Mouse (Mus musculus) stomach, postnatal 0 days (tissue): Measurements from ENCODE around the gene Mdm4. TPM values are rescaled to one million over a fixed set of nuclear protein-coding genes. Genes with fewer than 3 reads are reported as not detected.
"Not testable (repeated sequence)": the region's sequence is repeated elsewhere in the genome, so short reads cannot be mapped to it uniquely, and the experiment has no call there.

Experiments
- ATAC-seq: fragments of 200-750 bp; cut with Nextera tagmentation; 2 replicates; pipeline ENCODE4 v1.8.0; 2017; ENCODE audit not compliant: low FRiP score, low TSS enrichment
- DNase-seq: peaks from one replicate; pipeline ENCODE4 v3.0.0-alpha.2; 2016; ENCODE audit warnings: low spot score
- H3K27ac ChIP-seq: fragments of 300-500 bp; sonication (generic); replicated peaks from 2 replicates; pipeline ENCODE4 v1.5.1; 2014; ENCODE audit warnings: mild to moderate bottlenecking, control low read depth
- H3K27me3 ChIP-seq: fragments of 300-500 bp; sonication (generic); 2 replicates; pipeline ENCODE4 v1.6.1; 2014; ENCODE audit warnings: low read length; ENCODE audit not compliant: control insufficient read depth, insufficient read depth
- H3K36me3 ChIP-seq: fragments of 300-500 bp; sonication (generic); 2 replicates; pipeline ENCODE4 v1.6.1; 2014; ENCODE audit warnings: low read length, mixed read lengths; ENCODE audit not compliant: control insufficient read depth, insufficient read depth
- H3K4me1 ChIP-seq: fragments of 300-500 bp; sonication (generic); replicated peaks from 2 replicates; pipeline ENCODE4 v1.6.1; 2014; ENCODE audit warnings: antibody characterized with exemption; ENCODE audit not compliant: control insufficient read depth, insufficient read depth
- H3K4me2 ChIP-seq: fragments of 300-500 bp; sonication (generic); replicated peaks from 2 replicates; pipeline ENCODE4 v1.6.1; 2014; ENCODE audit warnings: low read depth, mild to moderate bottlenecking, control low read depth, moderate library complexity
- H3K4me3 ChIP-seq: fragments of 300-500 bp; sonication (generic); 2 replicates; pipeline ENCODE4 v1.5.1; 2014; ENCODE audit warnings: low read depth, low read length, control low read depth
- H3K9ac ChIP-seq: fragments of 300-500 bp; sonication (generic); 2 replicates; pipeline ENCODE4 v1.6.1; 2014; ENCODE audit warnings: mild to moderate bottlenecking, low read length, control low read depth, mixed read lengths
- H3K9me3 ChIP-seq: fragments of 300-500 bp; sonication (generic); 2 replicates; pipeline ENCODE4 v1.6.1; 2016; ENCODE audit warnings: low read length; ENCODE audit not compliant: control insufficient read depth
- CTCF ChIP-seq: IDR thresholded peaks from 2 replicates; pipeline ENCODE4 v1.5.1; 2016; ENCODE audit warnings: antibody characterized with exemption, low read depth, mild to moderate bottlenecking, moderate library complexity
- EP300 ChIP-seq: optimal IDR thresholded peaks from 2 replicates; pipeline ENCODE3; 2016; ENCODE audit warnings: antibody characterized with exemption
- WGBS: fragments of 180-500 bp; shearing (Covaris S2); extraction: QIAGEN DNeasy Blood & Tissue Kit; methylation state at CpG from one replicate; pipeline ENCODE4 v1.1.7; 2014; 5-methylcytosine and 5-hydroxymethylcytosine counted together
- polyA plus RNA-seq: library from polyadenylated mRNA; unstranded; fragments of >200 nt; fragmentation: Nextera tagmentation; extraction: Ambion mirVana; gene quantifications from 2 replicates; pipeline ENCODE4 v1.2.1, GENCODE M21; 2015

Mdm4 gene
- polyA plus RNA-seq, 1 experiment from 2014 or later = 11.3 TPM

DNA sequence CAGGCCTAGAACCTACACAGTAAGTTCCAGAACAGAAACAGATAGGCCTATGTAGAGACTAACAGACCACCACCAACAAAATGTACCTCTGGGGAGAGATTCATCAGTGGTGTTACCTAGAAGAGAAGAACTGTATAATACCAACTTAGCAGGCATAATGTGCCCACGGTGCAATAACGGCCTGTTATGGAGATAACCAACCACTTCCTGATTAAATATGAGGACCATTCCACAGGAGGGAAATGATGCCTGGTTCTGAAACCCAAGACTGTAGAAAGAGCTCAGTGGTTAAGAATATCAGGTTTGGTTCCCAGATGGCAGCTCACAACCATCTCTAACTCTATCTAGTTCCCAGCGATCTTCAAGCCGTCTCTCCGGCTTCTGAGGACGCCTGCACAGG lies 30.0 kb downstream of the Mdm4 start:
- Histone ChIP-seq H3K27ac (no peak overlapping the region), H3K36me3 (peaks cover 34% of the 10 kb centered on the region)
- WGBS = 89% methylated on average over 6 of the region's 6 CpGs

DNA sequence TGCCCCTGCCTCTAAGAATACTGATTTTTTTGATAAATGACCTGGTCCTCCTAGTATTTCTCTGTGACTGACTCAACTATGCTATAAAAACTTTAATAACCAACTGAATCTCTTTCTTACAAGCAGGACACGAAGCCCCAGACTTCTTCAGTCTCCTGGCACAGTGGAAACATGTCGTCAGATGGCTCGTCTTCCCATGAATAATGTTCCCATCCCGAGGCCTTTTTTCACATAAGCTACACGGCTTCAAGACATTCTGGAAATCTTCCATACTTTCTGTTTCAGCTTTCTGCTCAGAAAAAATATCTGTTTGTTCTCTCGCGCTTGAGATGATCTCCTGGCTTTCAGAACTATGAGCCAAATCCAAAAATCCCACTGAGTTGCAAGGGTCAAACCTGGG lies 38.8 kb downstream of the Mdm4 start:
- Histone ChIP-seq H3K27ac (no peak overlapping the region), H3K9me3 (no peaks in the 10 kb centered on the region), H3K27me3 (no peaks in the 10 kb centered on the region), H3K36me3 (peaks cover 13% of the 10 kb centered on the region), H3K4me2 (no peak overlapping the region), H3K4me1 (no peaks in the 10 kb centered on the region), H3K4me3 (no peak overlapping the region), H3K9ac (no peak overlapping the region)
- DNase-seq (no peak), ATAC-seq (no peak)
- TF ChIP-seq EP300 (no peak), CTCF (no peak)
- WGBS = 79% methylated on average over 7 of the region's 7 CpGs

More for the DNA sequence above, 30.0 kb downstream of the Mdm4 start:
- Histone ChIP-seq H3K27me3 (no peaks in the 10 kb centered on the region), H3K4me2 (no peak overlapping the region), H3K4me1 (no peaks in the 10 kb centered on the region), H3K4me3 (no peak overlapping the region), H3K9me3 (no peaks in the 10 kb centered on the region), H3K9ac (no peak overlapping the region)
- TF ChIP-seq CTCF = no peak
- TF ChIP-seq EP300 = no peak
- DNase-seq (no peak), ATAC-seq (no peak)

DNA sequence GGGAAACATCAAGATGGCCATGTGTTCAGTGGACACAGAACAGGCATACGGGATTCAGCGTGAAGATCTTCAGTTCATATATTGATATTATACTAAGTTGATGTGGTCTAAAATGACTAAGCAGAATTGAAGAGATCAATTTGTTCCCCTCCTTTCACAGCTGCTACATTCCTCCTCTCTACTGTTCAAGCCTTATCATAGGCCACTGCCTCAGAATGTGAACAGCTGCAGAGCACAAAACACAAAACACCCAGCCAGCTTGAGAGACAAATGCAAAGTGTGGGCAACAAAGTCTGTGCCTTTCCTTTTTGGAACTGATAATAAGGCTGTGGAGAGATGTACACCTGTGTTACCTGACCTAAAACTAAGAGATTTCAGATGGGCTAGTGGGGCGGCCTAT lies 39.6 kb downstream of the Mdm4 start:
- 98% methylated on average over 3 of the region's 3 CpGs for WGBS
- no peak for TF ChIP-seq EP300
- TF ChIP-seq CTCF = no peak
- ATAC-seq = no peak
- Histone ChIP-seq H3K4me2 (no peak overlapping the region), H3K9ac (no peak overlapping the region), H3K9me3 (no peaks in the 10 kb centered on the region), H3K27me3 (no peaks in the 10 kb centered on the region), H3K36me3 (peaks cover 9% of the 10 kb centered on the region), H3K4me3 (no peak overlapping the region), H3K27ac (no peak overlapping the region), H3K4me1 (no peaks in the 10 kb centered on the region)
- DNase-seq = no peak

DNA sequence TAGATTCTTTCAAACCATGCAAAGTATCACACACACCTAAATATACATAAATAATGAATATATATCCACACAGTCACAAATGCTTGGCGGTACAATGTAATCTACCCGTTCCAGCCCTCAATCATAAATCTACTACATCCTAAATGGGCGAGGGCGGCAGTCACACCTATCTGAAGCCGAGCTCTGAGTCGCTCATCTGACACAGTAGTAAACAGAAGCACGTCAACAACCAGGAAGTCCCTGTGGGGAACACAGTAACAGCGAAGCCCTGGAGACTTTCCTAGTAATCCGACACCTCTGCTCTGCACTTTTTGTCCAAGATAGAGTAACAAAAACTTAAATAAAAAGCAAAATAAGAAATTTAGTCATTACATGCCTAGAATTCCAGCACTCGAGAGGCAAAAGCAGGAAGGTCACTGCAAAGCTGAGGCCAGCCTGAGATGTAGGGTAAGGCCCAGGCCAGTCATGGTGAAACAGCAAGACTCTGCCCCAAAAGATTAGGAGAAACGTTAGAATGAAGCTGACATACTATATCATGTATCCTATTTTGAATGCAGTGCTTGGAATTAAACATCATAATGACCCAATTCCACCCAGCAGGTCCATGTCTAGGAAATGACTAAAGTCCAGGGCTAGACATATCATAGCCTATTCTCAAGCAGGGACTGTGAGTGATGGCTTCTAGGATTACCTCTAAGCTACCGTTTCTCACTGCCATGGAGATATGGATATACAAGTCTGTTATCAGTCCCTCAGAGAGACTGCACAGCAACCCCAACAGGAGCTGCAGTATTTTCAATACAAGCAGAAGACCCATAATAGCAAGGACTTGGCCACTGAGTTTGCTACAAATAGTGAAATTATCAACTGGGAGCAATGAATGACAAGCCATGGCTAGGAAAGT lies 41.6 kb downstream of the Mdm4 start:
- peaks cover 16% of the 10 kb centered on the region for H3K36me3 ChIP-seq
- not testable (repeated sequence) for H3K9me3 ChIP-seq, H3K27ac ChIP-seq, ATAC-seq, H3K4me3 ChIP-seq, H3K9ac ChIP-seq, H3K4me2 ChIP-seq, DNase-seq, H3K27me3 ChIP-seq, H3K4me1 ChIP-seq
- 57% methylated on average over 12 of the region's 12 CpGs for WGBS

DNA sequence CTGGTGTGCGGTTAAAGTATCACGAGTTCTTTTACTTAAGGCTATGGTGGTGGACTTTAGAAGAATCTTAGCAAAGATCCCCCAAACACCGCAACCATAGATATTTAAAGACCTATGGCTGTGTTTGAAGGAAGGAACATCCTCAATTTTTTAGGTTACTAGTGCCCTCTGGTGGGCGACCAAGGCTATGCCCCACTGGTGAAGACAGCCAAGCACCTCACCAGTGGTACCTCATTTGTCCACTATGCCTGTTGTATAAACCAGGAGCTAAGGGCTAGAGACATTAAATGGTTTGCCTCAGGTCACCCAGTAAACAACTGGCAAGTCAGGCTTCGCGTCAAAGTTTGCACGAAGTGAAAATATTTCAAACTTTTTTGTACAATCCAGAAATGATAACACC lies 47.6 kb downstream of the Mdm4 start:
- Histone ChIP-seq H3K36me3 (peaks cover 13% of the 10 kb centered on the region), H3K4me1 (no peaks in the 10 kb centered on the region), H3K4me3 (no peak overlapping the region), H3K4me2 (no peak overlapping the region), H3K27me3 (no peaks in the 10 kb centered on the region), H3K9me3 (no peaks in the 10 kb centered on the region), H3K27ac (no peak overlapping the region), H3K9ac (no peak overlapping the region)
- peak; percentile 69; the same call in 1 of the 2 replicates for ATAC-seq
- TF ChIP-seq CTCF (peak; percentile 80), EP300 (no peak)
- DNase-seq = peak; percentile 64
- WGBS = 52% methylated on average over 7 of the region's 7 CpGs

DNA sequence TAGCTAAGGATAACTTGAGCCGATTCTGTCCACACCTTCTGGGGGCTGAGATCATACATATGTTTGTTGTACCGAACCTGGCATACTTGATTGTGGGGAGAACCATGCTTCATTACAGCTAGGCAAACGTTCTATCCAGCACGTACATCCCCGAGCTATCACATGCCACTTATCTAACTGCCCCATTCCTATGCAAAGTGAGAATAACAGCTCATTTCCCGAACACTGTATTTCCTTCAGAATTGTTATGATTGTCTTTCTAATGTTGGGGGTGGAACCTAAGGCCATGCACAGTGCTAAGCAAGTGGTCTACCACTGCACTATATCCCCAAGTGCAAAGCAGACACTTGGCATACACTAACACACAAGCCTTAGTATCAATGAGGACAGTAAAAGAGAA lies 49.1 kb downstream of the Mdm4 start:
- Histone ChIP-seq H3K4me2 (no peak overlapping the region), H3K9ac (no peak overlapping the region), H3K27ac (no peak overlapping the region), H3K4me3 (no peak overlapping the region), H3K27me3 (no peaks in the 10 kb centered on the region), H3K4me1 (no peaks in the 10 kb centered on the region), H3K9me3 (no peaks in the 10 kb centered on the region), H3K36me3 (peaks cover 13% of the 10 kb centered on the region)
- ATAC-seq (no peak), DNase-seq (no peak)
- TF ChIP-seq CTCF (no peak), EP300 (no peak)
- WGBS = 91% methylated on average over 6 of the region's 6 CpGs
